In genomic region chr3:88624324-88624723, GRCm38 (mm10) we compare ENCODE assay signal across 8 mouse cellular contexts. TPM values are rescaled to one million over a fixed set of nuclear protein-coding genes. Genes with fewer than 3 reads are reported as not detected.
DNase-seq lines count a peak whose midpoint lies in the region; ATAC-seq and TF ChIP-seq lines count a peak whose summit lies in the region.

No protein-coding gene starts in this region.

- ATAC-seq in heart, embryonic 12.5 days (ENCODE audit: insufficient number of reproducible peaks, low FRiP score): no peak
- no peak for ATAC-seq in forebrain, postnatal 0 days
- ATAC-seq in liver, embryonic 14.5 days (ENCODE audit: insufficient read depth): no peak

- peaks cover 16% of the 10 kb centered on the region for H3K36me3 ChIP-seq in heart, embryonic 12.5 days
- peaks cover 4% of the 10 kb centered on the region for H3K36me3 ChIP-seq in forebrain, postnatal 0 days (ENCODE audit: insufficient read depth)
- no peaks in the 10 kb centered on the region for H3K36me3 ChIP-seq in liver, embryonic 14.5 days (replicated peaks; ENCODE audit: control insufficient read depth, insufficient read depth, low read depth)

- H3K4me1 ChIP-seq in heart, embryonic 12.5 days (replicated peaks): peaks cover 72% of the 10 kb centered on the region
- H3K4me1 ChIP-seq in forebrain, postnatal 0 days (ENCODE audit: insufficient read depth): peaks cover 17% of the 10 kb centered on the region
- H3K4me1 ChIP-seq in liver, embryonic 14.5 days (replicated peaks; ENCODE audit: control insufficient read depth in 2 of 2, insufficient read depth in 2 of 2, low read length in 1 of 2): peaks cover 15 to 54% of the 10 kb centered on the region in 2 experiments

- peak overlapping the region; percentile 83 for H3K4me3 ChIP-seq in heart, embryonic 12.5 days
- H3K4me3 ChIP-seq in forebrain, postnatal 0 days (ENCODE audit: low read depth, low read length): peak overlapping the region; percentile 92
- H3K4me3 ChIP-seq in liver, embryonic 14.5 days (ENCODE audit: insufficient read depth in 1 of 2, low read depth in 2 of 2, low read length in 2 of 2): no peak overlapping the region

- no peaks in the 10 kb centered on the region for H3K27me3 ChIP-seq in heart, embryonic 12.5 days (replicated peaks)
- H3K27me3 ChIP-seq in forebrain, postnatal 0 days (ENCODE audit: insufficient read depth, low read length): no peaks in the 10 kb centered on the region
- H3K27me3 ChIP-seq in liver, embryonic 14.5 days (ENCODE audit: control insufficient read depth, insufficient read depth, low read length): no peaks in the 10 kb centered on the region

- peak overlapping the region; percentile 93 for H3K4me2 ChIP-seq in heart, embryonic 12.5 days
- H3K4me2 ChIP-seq in forebrain, postnatal 0 days (ENCODE audit: low read depth): peak overlapping the region; percentile 92
- peak overlapping the region; percentile 98 for H3K4me2 ChIP-seq in liver, embryonic 14.5 days (ENCODE audit: low read depth)

- TF ChIP-seq EP300 in liver, embryonic 14.5 days (IDR thresholded peaks at IDR 0.05; ENCODE audit: low read depth): no peak

- TF ChIP-seq CTCF in forebrain, postnatal 0 days (IDR thresholded peaks at IDR 0.05; ENCODE audit: low read depth): no peak
- TF ChIP-seq CTCF in liver, embryonic 14.5 days (IDR thresholded peaks at IDR 0.05; ENCODE audit: low read depth): no peak

- peak overlapping the region; percentile 93 for H3K9ac ChIP-seq in heart, embryonic 12.5 days
- H3K9ac ChIP-seq in forebrain, postnatal 0 days: peak overlapping the region; percentile 95
- no peak overlapping the region for H3K9ac ChIP-seq in liver, embryonic 14.5 days (replicated peaks)

- H3K9me3 ChIP-seq in heart, embryonic 12.5 days (replicated peaks): no peaks in the 10 kb centered on the region
- H3K9me3 ChIP-seq in forebrain, postnatal 0 days (ENCODE audit: low read length): no peaks in the 10 kb centered on the region
- H3K9me3 ChIP-seq in liver, embryonic 14.5 days (ENCODE audit: control insufficient read depth, low read length): no peaks in the 10 kb centered on the region

- 39% methylated on average over 4 of the region's 4 CpGs for WGBS in heart, embryonic 12.5 days
- 9% methylated on average over 4 of the region's 4 CpGs for WGBS in forebrain, postnatal 0 days
- WGBS in liver, embryonic 14.5 days (ENCODE audit: insufficient replicate concordance): 18% methylated on average over 4 of the region's 4 CpGs

- no peak for DNase-seq in heart, adult 9 months (ENCODE audit: low spot score in 2 of 2)
- peak; percentile 22 for DNase-seq in brain, embryonic 18.5 days (ENCODE audit: low read depth, low spot score)
- DNase-seq in forebrain, postnatal 0 days: peak; percentile 39
- no peak for DNase-seq in liver, embryonic 14.5 days (ENCODE audit: low read depth in 3 of 3, low spot score in 3 of 3)
- DNase-seq in ovary, postnatal 36 days (ENCODE audit: low spot score): no peak
- DNase-seq in urinary bladder, adult 2 months (ENCODE audit: low spot score): no peak
- no peak for DNase-seq in thymus, postnatal 0 days (ENCODE audit: low spot score)

- peak overlapping the region; percentile 98 for H3K27ac ChIP-seq in heart, embryonic 12.5 days (ENCODE audit: poor library complexity, severe bottlenecking)
- peak overlapping the region; percentile 94 for H3K27ac ChIP-seq in forebrain, postnatal 0 days (ENCODE audit: low read depth, low read length)
- H3K27ac ChIP-seq in liver, embryonic 14.5 days: no peak overlapping the region

RNA-seq across cellular contexts. Expression of gene Arhgef2, which starts 18.6 kb away (rescaled TPM):
- polyA plus RNA-seq in heart, embryonic 12.5 days (2016; fragmentation: Nextera tagmentation; extraction: Ambion mirVana): 84.5 and 91.8 TPM in 2 replicates
- total RNA-seq in forebrain, postnatal 0 days (2014; rRNA removed): 78.8 and 82.2 TPM in 2 replicates
- 37.1 and 66.7 TPM in 2 replicates for polyA plus RNA-seq in forebrain, postnatal 0 days (2015; fragmentation: Nextera tagmentation; extraction: Ambion mirVana)
- 8.5 and 8.9 TPM in 2 replicates for polyA plus RNA-seq in liver, embryonic 14.5 days (2012; rRNA removed)
- polyA plus RNA-seq in liver, embryonic 14.5 days (2014; fragmentation: Nextera tagmentation; extraction: Ambion mirVana): 10.1 and 11.5 TPM in 2 replicates
- 47.7 and 57.3 TPM in 2 replicates for polyA plus RNA-seq in urinary bladder, adult 2 months (2012; rRNA removed)
- polyA plus RNA-seq in thymus, postnatal 0 days (2015; fragmentation: Nextera tagmentation; extraction: Ambion mirVana): 64.2 and 94.5 TPM in 2 replicates

RNA-seq across cellular contexts. Expression of gene Rxfp4, which starts 28.6 kb away (rescaled TPM):
- polyA plus RNA-seq in heart, embryonic 12.5 days (2016; fragmentation: Nextera tagmentation; extraction: Ambion mirVana): not detected in 2 replicates
- not detected in 2 replicates for total RNA-seq in forebrain, postnatal 0 days (2014; rRNA removed)
- polyA plus RNA-seq in forebrain, postnatal 0 days (2015; fragmentation: Nextera tagmentation; extraction: Ambion mirVana): not detected in 2 replicates
- polyA plus RNA-seq in liver, embryonic 14.5 days (2012; rRNA removed): not detected in 2 replicates
- polyA plus RNA-seq in liver, embryonic 14.5 days (2014; fragmentation: Nextera tagmentation; extraction: Ambion mirVana): not detected in 2 replicates
- polyA plus RNA-seq in urinary bladder, adult 2 months (2012; rRNA removed): not detected in 2 replicates
- not detected in 2 replicates for polyA plus RNA-seq in thymus, postnatal 0 days (2015; fragmentation: Nextera tagmentation; extraction: Ambion mirVana)

RNA-seq across cellular contexts. Expression of gene Ssr2, which starts 48.6 kb away (rescaled TPM):
- polyA plus RNA-seq in heart, embryonic 12.5 days (2016; fragmentation: Nextera tagmentation; extraction: Ambion mirVana): 181 and 185 TPM in 2 replicates
- total RNA-seq in forebrain, postnatal 0 days (2014; rRNA removed): 170 and 254 TPM in 2 replicates
- 204 and 233 TPM in 2 replicates for polyA plus RNA-seq in forebrain, postnatal 0 days (2015; fragmentation: Nextera tagmentation; extraction: Ambion mirVana)
- polyA plus RNA-seq in liver, embryonic 14.5 days (2012; rRNA removed): 165 and 230 TPM in 2 replicates
- polyA plus RNA-seq in liver, embryonic 14.5 days (2014; fragmentation: Nextera tagmentation; extraction: Ambion mirVana): 168 and 173 TPM in 2 replicates
- 128 and 150 TPM in 2 replicates for polyA plus RNA-seq in urinary bladder, adult 2 months (2012; rRNA removed)
- polyA plus RNA-seq in thymus, postnatal 0 days (2015; fragmentation: Nextera tagmentation; extraction: Ambion mirVana): 206 and 212 TPM in 2 replicates

Comparison
In these comparisons a context has a peak if more than half of its experiments do, and no peak if none do; other contexts are left out.
1. H3K4me3 ChIP-seq: peak in heart, embryonic 12.5 days (single experiment) and forebrain, postnatal 0 days (single experiment); none in liver, embryonic 14.5 days (0 of 2).
2. DNase-seq: peak in brain, embryonic 18.5 days (single experiment) and forebrain, postnatal 0 days (single experiment); none in heart, adult 9 months (0 of 2), liver, embryonic 14.5 days (0 of 3), ovary, postnatal 36 days (single experiment), urinary bladder, adult 2 months (single experiment) and thymus, postnatal 0 days (single experiment).
3. Peak in every context shown above with its lines, with median percentiles within 50 percentile points of each other: H3K4me2 ChIP-seq.